Mouse (Mus musculus): ENCODE measurements at regions not wholly inside any gene's neighbourhood (a gene's known extent, or its start where the extent isn't known, plus 50 kb on each side); places are given as distances from the start of the nearest gene placed in this dataset.

- Histone ChIP-seq H3K27me3 (no peaks in the 10 kb centered on the region), H3K4me2 (no peak overlapping the region), H3K4me1 (no peaks in the 10 kb centered on the region), H3K9me3 (no peaks in the 10 kb centered on the region), H3K4me3 (replicated peaks) (no peak overlapping the region), H3K36me3 (replicated peaks) (no peaks in the 10 kb centered on the region), H3K27ac (no peak overlapping the region), H3K9ac (no peak overlapping the region)
- ATAC-seq (ENCODE audit: low FRiP score): 0 out of 2 replicates have a peak, but pooled peaks have one; percentile 17
- WGBS: 48% methylated on average over 7 of the region's 7 CpGs
Observed at GRCm38 (mm10) chr2:21129621-21130020, 75.5 kb downstream of the Enkur start.

GRCm38 (mm10) chr2:21126531-21126930 lies 78.6 kb downstream of the Enkur start:
- H3K27ac ChIP-seq: no peak overlapping the region
- H3K9ac ChIP-seq: no peak overlapping the region
- H3K9me3 ChIP-seq: no peaks in the 10 kb centered on the region
- no peaks in the 10 kb centered on the region for H3K27me3 ChIP-seq
- H3K36me3 ChIP-seq (replicated peaks): no peaks in the 10 kb centered on the region
- no peak overlapping the region for H3K4me2 ChIP-seq
- H3K4me3 ChIP-seq (replicated peaks): no peak overlapping the region
- WGBS: 81% methylated on average over 1 of the region's 1 CpGs
- no peak for ATAC-seq (ENCODE audit: low FRiP score)
- no peaks in the 10 kb centered on the region for H3K4me1 ChIP-seq

GRCm38 (mm10) chr2:21122421-21122820 lies 82.7 kb downstream of the Enkur start:
- Histone ChIP-seq H3K36me3 (replicated peaks) (no peaks in the 10 kb centered on the region), H3K9me3 (no peaks in the 10 kb centered on the region), H3K9ac (no peak overlapping the region), H3K4me2 (no peak overlapping the region), H3K27me3 (no peaks in the 10 kb centered on the region), H3K27ac (no peak overlapping the region), H3K4me1 (no peaks in the 10 kb centered on the region), H3K4me3 (replicated peaks) (no peak overlapping the region)
- 84% methylated on average over 3 of the region's 3 CpGs for WGBS
- no peak for ATAC-seq (ENCODE audit: low FRiP score)

GRCm38 (mm10) chr2:21121663-21122062 lies 83.5 kb downstream of the Enkur start:
- H3K4me3 ChIP-seq (replicated peaks): no peak overlapping the region
- ATAC-seq (ENCODE audit: low FRiP score): no peak
- no peaks in the 10 kb centered on the region for H3K4me1 ChIP-seq
- no peak overlapping the region for H3K9ac ChIP-seq
- H3K4me2 ChIP-seq: no peak overlapping the region
- no peaks in the 10 kb centered on the region for H3K27me3 ChIP-seq
- 92% methylated on average over 1 of the region's 1 CpGs for WGBS
- no peaks in the 10 kb centered on the region for H3K9me3 ChIP-seq
- no peak overlapping the region for H3K27ac ChIP-seq
- no peaks in the 10 kb centered on the region for H3K36me3 ChIP-seq (replicated peaks)

GRCm38 (mm10) chr2:21116817-21117216 lies 88.3 kb downstream of the Enkur start:
- H3K4me2 ChIP-seq: no peak overlapping the region
- no peaks in the 10 kb centered on the region for H3K27me3 ChIP-seq
- no peak overlapping the region for H3K4me3 ChIP-seq (replicated peaks)
- no peaks in the 10 kb centered on the region for H3K9me3 ChIP-seq
- H3K9ac ChIP-seq: no peak overlapping the region
- H3K4me1 ChIP-seq: no peaks in the 10 kb centered on the region
- no peaks in the 10 kb centered on the region for H3K36me3 ChIP-seq (replicated peaks)
- H3K27ac ChIP-seq: no peak overlapping the region
- 84% methylated on average over 5 of the region's 5 CpGs for WGBS
- no peak for ATAC-seq (ENCODE audit: low FRiP score)

- no peaks in the 10 kb centered on the region for H3K4me1 ChIP-seq
- no peaks in the 10 kb centered on the region for H3K27me3 ChIP-seq
- 85% methylated on average over 1 of the region's 1 CpGs for WGBS
- no peaks in the 10 kb centered on the region for H3K9me3 ChIP-seq
- no peaks in the 10 kb centered on the region for H3K36me3 ChIP-seq (replicated peaks)
- no peak overlapping the region for H3K9ac ChIP-seq
- no peak for ATAC-seq (ENCODE audit: low FRiP score)
- H3K27ac ChIP-seq: no peak overlapping the region
- H3K4me3 ChIP-seq (replicated peaks): no peak overlapping the region
- no peak overlapping the region for H3K4me2 ChIP-seq
Observed at GRCm38 (mm10) chr2:21111527-21111926, 93.6 kb downstream of the Enkur start.

GRCm38 (mm10) chr2:21100248-21100808 lies 104.8 kb downstream of the Enkur start:
- H3K36me3 ChIP-seq (replicated peaks): no peaks in the 10 kb centered on the region
- H3K9me3 ChIP-seq: no peaks in the 10 kb centered on the region
- H3K4me3 ChIP-seq (replicated peaks): no peak overlapping the region
- H3K27me3 ChIP-seq: no peaks in the 10 kb centered on the region
- no peaks in the 10 kb centered on the region for H3K4me1 ChIP-seq
- peak; percentile 49; the same call in 1 of the 2 replicates for ATAC-seq (ENCODE audit: low FRiP score)
- no peak overlapping the region for H3K9ac ChIP-seq
- H3K27ac ChIP-seq: no peak overlapping the region
- 58% methylated on average over 6 of the region's 6 CpGs for whole genome bisulfite sequencing
- no peak overlapping the region for H3K4me2 ChIP-seq

GRCm38 (mm10) chr2:21091058-21091971 lies 113.8 kb downstream of the Enkur start:
- H3K27ac ChIP-seq: peak overlapping the region; percentile 65; the same call in 1 of the 2 replicates
- no peaks in the 10 kb centered on the region for H3K9me3 ChIP-seq
- WGBS: 55% methylated on average over 4 of the region's 4 CpGs
- no peaks in the 10 kb centered on the region for H3K36me3 ChIP-seq (replicated peaks)
- no peak overlapping the region for H3K9ac ChIP-seq
- peak; percentile 51; the same call in 1 of the 2 replicates for ATAC-seq (ENCODE audit: low FRiP score)
- no peak overlapping the region for H3K4me3 ChIP-seq (replicated peaks)
- H3K4me2 ChIP-seq: peak overlapping the region; percentile 9; the same call in 1 of the 2 replicates
- peaks cover 11% of the 10 kb centered on the region for H3K4me1 ChIP-seq
- no peaks in the 10 kb centered on the region for H3K27me3 ChIP-seq

GRCm38 (mm10) chr2:21085517-21085916 lies 116.8 kb upstream of the Arhgap21 start:
- Histone ChIP-seq H3K9ac (no peak overlapping the region), H3K9me3 (no peaks in the 10 kb centered on the region), H3K36me3 (replicated peaks) (no peaks in the 10 kb centered on the region), H3K4me1 (no peaks in the 10 kb centered on the region), H3K27ac (no peak overlapping the region), H3K4me2 (no peak overlapping the region), H3K4me3 (replicated peaks) (no peak overlapping the region), H3K27me3 (no peaks in the 10 kb centered on the region)
- ATAC-seq (ENCODE audit: low FRiP score): no peak
- 90% methylated on average over 5 of the region's 5 CpGs for WGBS

- no peak for ATAC-seq (ENCODE audit: low FRiP score)
- Histone ChIP-seq H3K36me3 (replicated peaks) (no peaks in the 10 kb centered on the region), H3K4me3 (replicated peaks) (no peak overlapping the region), H3K4me2 (no peak overlapping the region), H3K27me3 (no peaks in the 10 kb centered on the region), H3K27ac (no peak overlapping the region), H3K9me3 (no peaks in the 10 kb centered on the region), H3K9ac (no peak overlapping the region), H3K4me1 (no peaks in the 10 kb centered on the region; the same call in 1 of the 2 replicates)
- 93% methylated on average over 9 of the region's 9 CpGs for WGBS
Observed at GRCm38 (mm10) chr2:21067292-21067850, 98.7 kb upstream of the Arhgap21 start.

- Histone ChIP-seq H3K9me3 (no peaks in the 10 kb centered on the region), H3K4me3 (replicated peaks) (no peak overlapping the region), H3K4me2 (peak overlapping the region; percentile 25), H3K36me3 (replicated peaks) (no peaks in the 10 kb centered on the region), H3K4me1 (peaks cover 21% of the 10 kb centered on the region), H3K9ac (no peak overlapping the region), H3K27ac (peak overlapping the region; percentile 91), H3K27me3 (no peaks in the 10 kb centered on the region)
- WGBS: 9% methylated on average over 2 of the region's 2 CpGs
- ATAC-seq (ENCODE audit: low FRiP score): peak; percentile 90
Observed at GRCm38 (mm10) chr2:21060347-21060650, 91.6 kb upstream of the Arhgap21 start.

GRCm38 (mm10) chr2:21059618-21060346 lies 91.1 kb upstream of the Arhgap21 start:
- Histone ChIP-seq H3K4me2 (peak overlapping the region; percentile 25), H3K9me3 (no peaks in the 10 kb centered on the region), H3K9ac (no peak overlapping the region), H3K4me1 (peaks cover 21% of the 10 kb centered on the region), H3K27me3 (no peaks in the 10 kb centered on the region), H3K4me3 (replicated peaks) (no peak overlapping the region), H3K27ac (peak overlapping the region; percentile 91), H3K36me3 (replicated peaks) (no peaks in the 10 kb centered on the region)
- WGBS: 3% methylated on average over 3 of the region's 3 CpGs
- ATAC-seq (ENCODE audit: low FRiP score): peak; percentile 63

Measured in forebrain, embryonic 12.5 days (tissue).